Mouse (Mus musculus) cerebellum, adult (tissue): ENCODE measurements around the gene Egf.
"Not testable (repeated sequence)": the region's sequence is repeated elsewhere in the genome, so short reads cannot be mapped to it uniquely, and the experiment has no call there.

ENCODE experiments used
- ATAC-seq: cut with Nextera tagmentation; 2 replicates; pipeline ENCODE4 v1.9.2; 2017; ENCODE audit warnings: mild to moderate bottlenecking, moderate library complexity, mixed read lengths; ENCODE audit not compliant: insufficient number of reproducible peaks, low FRiP score, low TSS enrichment

Egf gene

GRCm38 (mm10) chr3:129754650-129755604 is at the start of gene Egf:
Egf (minus strand) TSS chr3:129755316.
- 0 out of 2 replicates have a peak, but pooled peaks have one; percentile 31 for ATAC-seq

- no peak for ATAC-seq
These were observed 48.6 kb upstream of the Egf start, which contains the start of gene Lrit3 for GRCm38 (mm10) chr3:129803765-129804164. Lrit3 (minus strand) TSS chr3:129804030.

GRCm38 (mm10) chr3:129799011-129799410 is 43.9 kb upstream of the Egf start:
- ATAC-seq = no peak

- ATAC-seq = no peak
These were observed 43.4 kb upstream of the Egf start for GRCm38 (mm10) chr3:129798551-129798950.

- ATAC-seq = no peak
These were observed 42.2 kb upstream of the Egf start for GRCm38 (mm10) chr3:129797341-129797740.

- ATAC-seq = no peak
These were observed 38.7 kb upstream of the Egf start for GRCm38 (mm10) chr3:129793801-129794200.

GRCm38 (mm10) chr3:129782746-129783145 is 27.6 kb upstream of the Egf start:
- no peak for ATAC-seq

- no peak for ATAC-seq
These were observed 26.3 kb upstream of the Egf start for GRCm38 (mm10) chr3:129781435-129781834.

- ATAC-seq = no peak
These were observed 16.1 kb upstream of the Egf start for GRCm38 (mm10) chr3:129771210-129771609.

- ATAC-seq = no peak
These were observed 12.1 kb upstream of the Egf start for GRCm38 (mm10) chr3:129766971-129767794.

GRCm38 (mm10) chr3:129766106-129766505 is 11.0 kb upstream of the Egf start:
- ATAC-seq = no peak

- not testable (repeated sequence) for ATAC-seq
These were observed 2.5 kb upstream of the Egf start for GRCm38 (mm10) chr3:129757599-129757998.

- peak; percentile 15; the same call in 1 of the 2 replicates for ATAC-seq
These were observed 10.3 kb downstream of the Egf start for GRCm38 (mm10) chr3:129744803-129745202.

GRCm38 (mm10) chr3:129742781-129743180 is 12.3 kb downstream of the Egf start:
- no peak for ATAC-seq

- no peak for ATAC-seq
These were observed 16.6 kb downstream of the Egf start for GRCm38 (mm10) chr3:129738291-129739183.

GRCm38 (mm10) chr3:129731636-129732035 is 23.5 kb downstream of the Egf start:
- ATAC-seq = no peak

GRCm38 (mm10) chr3:129730426-129730825 is 24.7 kb downstream of the Egf start:
- ATAC-seq = no peak

GRCm38 (mm10) chr3:129729916-129730315 is 25.2 kb downstream of the Egf start:
- ATAC-seq = no peak

GRCm38 (mm10) chr3:129725592-129725991 is 29.5 kb downstream of the Egf start:
- ATAC-seq = peak; percentile 5; the same call in 1 of the 2 replicates

- peak; percentile 97 for ATAC-seq
These were observed 30.1 kb downstream of the Egf start for GRCm38 (mm10) chr3:129724961-129725501.
